Mouse (Mus musculus): ENCODE results near the gene Fgfr1op.
"Not testable (repeated sequence)": the region's sequence is repeated elsewhere in the genome, so short reads cannot be mapped to it uniquely, and the experiment has no call there.

Gene Fgfr1op

DNA sequence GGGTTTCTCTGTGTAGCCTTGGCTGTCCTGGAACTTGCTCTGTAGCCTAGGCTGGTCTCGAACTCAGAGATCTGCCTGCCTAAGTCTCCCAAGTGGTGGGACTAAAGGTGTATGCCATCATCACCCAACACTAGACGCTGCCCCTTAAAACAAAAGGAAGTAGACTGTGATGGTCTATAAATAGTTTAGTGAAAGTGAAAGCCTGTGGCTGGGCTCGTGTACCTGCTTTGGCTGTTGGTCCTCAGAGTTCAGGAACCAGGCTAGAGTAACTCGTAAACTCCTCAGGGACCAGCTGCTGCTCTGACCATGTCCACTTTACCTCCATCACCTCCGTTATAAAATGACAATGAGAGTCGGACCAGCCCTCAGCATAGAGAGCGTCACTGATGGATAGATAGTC lies 5.0 kb downstream of the Fgfr1op start:
- no peak for DNase-seq (ENCODE audit: low read depth, low spot score)

DNA sequence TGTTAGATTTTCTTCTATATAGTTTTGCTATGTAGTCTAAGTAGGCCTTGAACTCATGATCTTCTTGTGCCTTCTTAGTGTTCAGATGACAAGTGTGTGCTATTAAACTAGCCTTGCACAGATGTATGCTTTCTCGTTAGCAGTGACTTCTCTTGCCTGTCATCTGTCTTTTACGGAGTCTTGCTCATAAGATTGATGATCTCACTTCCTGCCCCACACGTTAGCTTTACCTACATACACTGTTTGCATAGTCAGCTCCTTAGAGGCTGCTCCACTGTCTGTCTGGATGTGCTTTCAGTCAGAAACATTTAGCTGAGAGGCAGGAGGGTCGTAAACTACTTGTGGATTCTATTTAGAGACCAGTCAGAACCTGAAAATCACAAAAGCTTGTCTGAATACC lies 5.8 kb downstream of the Fgfr1op start:
- DNase-seq (ENCODE audit: low read depth, low spot score), result no peak

DNA sequence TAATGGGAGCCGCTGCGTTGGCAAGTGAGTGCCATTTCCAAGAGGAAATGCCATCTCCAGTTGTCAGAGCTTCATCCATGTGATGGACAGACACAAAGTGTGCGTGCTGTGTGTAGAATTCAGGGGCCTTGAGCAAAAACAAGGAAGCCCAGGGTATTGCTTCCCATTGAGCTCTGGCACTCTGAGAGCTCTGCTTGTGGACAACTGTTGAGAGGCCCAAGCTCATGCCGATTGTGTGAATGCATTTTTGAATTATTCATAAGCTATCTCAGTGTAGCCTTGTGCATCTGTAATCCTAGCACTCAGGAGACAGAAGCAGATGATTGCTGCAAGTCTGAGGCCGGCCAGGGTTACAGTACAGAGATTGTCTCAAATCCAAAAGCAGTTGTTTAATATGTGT lies 11.8 kb downstream of the Fgfr1op start:
- DNase-seq (ENCODE audit: low read depth, low spot score), result no peak

DNA sequence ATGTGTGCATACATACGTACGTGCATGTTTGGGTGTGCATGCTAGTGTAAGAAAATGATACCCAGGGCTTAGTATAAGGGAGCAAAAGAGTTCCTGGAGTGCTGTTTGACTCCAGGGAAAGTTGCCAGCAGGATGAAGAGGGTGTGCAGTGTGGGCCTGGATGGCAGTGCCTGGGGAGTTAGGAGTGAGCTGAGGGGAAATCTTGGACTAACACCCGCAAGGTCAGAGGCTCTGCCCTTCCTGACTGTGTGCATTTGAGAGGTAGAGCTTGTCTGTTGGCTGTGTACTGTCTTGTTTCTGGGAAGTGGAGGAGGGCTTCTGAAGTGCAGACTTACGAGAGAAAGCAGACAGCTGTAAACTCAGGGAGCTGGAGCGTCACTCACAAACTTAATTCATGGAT lies 18.5 kb downstream of the Fgfr1op start:
- DNase-seq (ENCODE audit: low read depth, low spot score), result no peak

- DNase-seq (ENCODE audit: low read depth, low spot score), result no peak
These were observed 18.9 kb downstream of the Fgfr1op start for GRCm38 (mm10) chr17:8184217-8184616.

DNA sequence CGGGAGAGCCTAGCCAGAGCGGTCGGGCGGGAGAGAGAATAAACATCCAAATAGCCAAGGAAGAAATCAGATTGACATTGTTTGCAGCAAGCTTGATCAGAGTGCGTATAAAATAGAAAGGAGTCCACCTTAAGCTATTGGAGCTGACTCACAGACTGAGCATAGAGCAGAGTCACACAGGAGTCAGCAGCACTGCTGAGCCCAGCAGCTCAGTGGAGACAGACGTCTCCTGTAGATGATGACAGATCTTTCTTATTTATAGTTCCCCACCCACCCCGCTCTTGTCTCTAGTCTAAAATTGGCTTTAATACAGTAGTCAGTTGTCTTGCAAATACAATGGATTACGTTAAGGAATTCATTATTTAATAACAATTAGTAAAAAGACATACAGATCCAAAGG lies 28.4 kb downstream of the Fgfr1op start:
- peak; percentile 41 for DNase-seq (ENCODE audit: low read depth, low spot score)

- DNase-seq (ENCODE audit: low read depth, low spot score), result no peak
These were observed 30.5 kb downstream of the Fgfr1op start for GRCm38 (mm10) chr17:8195685-8196376.

- no peak for DNase-seq (ENCODE audit: low read depth, low spot score)
These were observed 32.4 kb downstream of the Fgfr1op start for GRCm38 (mm10) chr17:8197652-8198051.

DNA sequence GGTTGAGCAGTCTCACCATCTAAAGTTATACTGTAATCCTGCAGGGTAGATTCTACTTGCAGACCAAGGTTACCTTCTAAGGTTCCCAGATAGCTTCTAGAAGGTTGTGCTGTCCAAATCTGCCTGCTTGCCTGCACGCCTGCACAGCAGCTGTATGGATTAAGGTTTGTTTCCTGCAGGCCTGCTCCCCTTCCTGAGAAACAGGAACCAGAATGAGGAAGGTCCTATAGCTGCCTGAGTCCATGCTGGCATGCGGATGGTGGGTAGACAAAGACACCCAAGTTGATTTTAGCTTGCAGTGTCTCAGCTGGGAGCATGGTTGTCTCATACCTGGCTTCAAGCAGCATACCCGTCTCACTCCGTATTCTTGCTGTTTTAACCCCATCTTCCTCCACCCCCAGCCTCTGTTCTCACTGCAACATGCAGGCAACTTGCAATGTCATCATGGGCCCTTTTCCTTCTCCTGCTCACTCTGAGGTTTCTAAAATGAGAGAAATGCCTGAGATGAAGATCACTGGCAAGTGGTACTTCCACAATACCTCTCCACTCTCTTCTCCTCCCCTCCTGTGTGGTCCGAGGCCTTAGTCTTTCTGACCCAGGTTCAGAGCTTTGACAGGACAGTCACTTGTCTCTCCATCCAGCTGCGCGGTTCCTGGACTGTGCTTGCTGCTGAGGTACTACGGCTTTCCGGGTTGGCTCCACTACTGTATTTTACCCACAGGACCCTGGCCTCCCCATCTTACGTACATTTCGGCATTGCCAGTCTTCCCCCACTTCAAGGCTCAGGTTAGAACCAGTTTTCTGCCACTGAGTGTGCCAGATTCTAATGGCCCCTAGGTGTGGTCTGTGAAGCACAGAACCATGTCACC lies 34.0 kb downstream of the Fgfr1op start:
- DNase-seq (ENCODE audit: low read depth, low spot score), result no peak

- DNase-seq (ENCODE audit: low read depth, low spot score), result no peak
These were observed 34.6 kb downstream of the Fgfr1op start for GRCm38 (mm10) chr17:8199936-8200330.

GRCm38 (mm10) chr17:8203487-8203886 lies 38.2 kb downstream of the Fgfr1op start:
- DNase-seq (ENCODE audit: low read depth, low spot score), result no peak

DNA sequence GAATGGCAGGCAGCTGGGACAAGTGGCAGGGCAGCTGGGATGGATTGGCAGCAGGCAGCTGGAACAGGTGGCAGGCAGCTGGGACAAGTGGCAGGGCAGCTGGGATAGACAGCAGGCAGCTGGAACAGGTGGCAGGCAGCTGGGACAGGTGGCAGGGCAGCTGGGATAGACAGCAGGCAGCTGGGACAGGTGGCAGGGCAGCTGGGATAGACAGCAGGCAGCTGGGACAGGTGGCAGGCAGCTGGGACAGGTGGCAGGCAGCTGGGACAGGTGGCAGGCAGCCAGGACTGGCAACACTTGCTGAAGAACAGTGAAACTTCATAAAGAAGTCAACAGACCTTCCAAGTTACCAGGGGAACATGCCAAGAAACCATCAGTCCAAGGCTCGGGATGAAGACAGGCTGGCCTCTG lies 39.9 kb downstream of the Fgfr1op start:
- DNase-seq (ENCODE audit: low read depth, low spot score), result not testable (repeated sequence)

DNA sequence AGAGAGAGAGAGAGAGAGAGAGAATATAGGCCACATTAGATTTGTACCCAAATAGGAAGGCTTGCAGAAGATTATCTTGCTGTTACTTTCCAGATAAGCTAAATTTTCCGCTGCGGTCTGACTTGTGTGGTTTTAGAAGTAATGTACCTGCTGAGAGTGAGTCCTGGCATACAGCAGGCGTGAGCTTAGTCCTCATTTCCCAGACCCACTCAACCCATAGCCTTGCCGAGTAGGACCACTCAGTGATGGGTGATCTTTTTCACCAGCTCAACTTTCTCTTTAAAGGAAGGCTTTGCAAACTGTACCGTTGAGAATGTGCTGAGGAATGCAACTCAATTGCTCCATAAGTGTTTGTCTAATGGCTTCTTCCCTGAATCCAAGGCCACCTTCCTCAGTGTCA lies 41.4 kb downstream of the Fgfr1op start:
- DNase-seq (ENCODE audit: low read depth, low spot score), result no peak

GRCm38 (mm10) chr17:8209696-8210095 lies 44.4 kb downstream of the Fgfr1op start:
- DNase-seq (ENCODE audit: low read depth, low spot score), result no peak

- no peak for DNase-seq (ENCODE audit: low read depth, low spot score)
These were observed 44.9 kb downstream of the Fgfr1op start for GRCm38 (mm10) chr17:8210170-8210569.

DNA sequence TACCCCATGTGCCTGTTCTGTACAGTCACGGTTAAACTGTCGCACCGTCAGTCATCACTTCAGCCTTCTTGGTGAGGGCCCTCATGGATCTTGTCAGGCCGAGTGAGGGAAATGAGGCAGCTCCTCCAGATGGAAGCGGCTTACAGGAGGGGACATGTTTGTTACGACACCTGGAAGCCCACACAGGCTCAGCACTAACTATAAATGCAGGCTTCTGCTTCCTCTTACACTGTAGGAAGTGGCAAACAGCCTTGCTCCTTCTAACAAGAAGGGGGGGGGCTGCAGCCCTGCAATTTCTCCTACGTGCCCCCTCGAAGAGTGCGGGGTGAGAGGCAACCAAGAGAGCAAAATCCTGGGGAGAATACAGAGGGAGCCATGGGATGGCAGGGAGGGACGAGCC lies 45.4 kb downstream of the Fgfr1op start:
- DNase-seq (ENCODE audit: low read depth, low spot score), result no peak

DNA sequence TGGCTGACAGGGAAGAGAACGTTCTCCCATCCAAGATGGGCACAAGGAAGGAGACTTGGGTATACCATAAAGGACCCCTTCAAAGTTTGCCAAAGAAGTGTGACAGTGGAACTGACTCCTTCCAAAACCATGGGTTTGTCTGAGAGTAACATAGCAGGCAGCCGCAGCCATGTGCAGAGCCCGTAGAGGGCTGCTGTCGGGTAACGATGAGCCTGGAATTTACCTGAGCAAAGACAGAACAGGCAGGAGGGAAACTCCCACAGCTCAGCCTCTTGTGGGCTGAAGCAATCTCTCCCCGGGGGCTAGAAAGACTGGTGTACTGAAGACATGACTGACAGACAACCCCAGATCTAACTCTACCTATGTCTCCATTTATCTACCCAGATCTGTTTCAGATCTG lies 46.1 kb downstream of the Fgfr1op start:
- no peak for DNase-seq (ENCODE audit: low read depth, low spot score)

GRCm38 (mm10) chr17:8214369-8214768 lies 49.1 kb downstream of the Fgfr1op start:
- DNase-seq (ENCODE audit: low read depth, low spot score), result no peak

GRCm38 (mm10) chr17:8215016-8215745 lies 49.9 kb downstream of the Fgfr1op start:
- no peak for DNase-seq (ENCODE audit: low read depth, low spot score)

DNA sequence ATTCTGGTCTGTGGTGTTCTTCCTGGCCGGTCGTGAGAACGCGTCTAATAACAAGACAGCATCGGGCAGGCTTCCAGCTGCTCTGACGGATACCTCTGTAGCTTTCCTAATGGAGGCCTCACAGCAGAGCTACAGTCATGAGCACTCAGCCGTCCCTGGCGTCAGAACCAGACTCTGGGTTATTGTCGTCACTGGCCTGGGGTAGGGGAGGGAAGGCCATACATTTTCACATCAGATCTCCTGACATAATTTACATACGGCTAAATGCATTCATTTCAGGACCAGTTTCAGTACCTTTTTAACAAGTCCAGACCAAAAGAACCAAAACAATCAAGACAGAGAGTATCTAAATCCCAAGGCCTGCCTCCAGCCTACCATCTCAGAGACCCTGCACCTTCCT lies 57.9 kb downstream of the Fgfr1op start:
- DNase-seq (ENCODE audit: low read depth, low spot score), result no peak

- DNase-seq (ENCODE audit: low read depth, low spot score), result no peak
These were observed 58.8 kb downstream of the Fgfr1op start for GRCm38 (mm10) chr17:8224072-8224471.

DNA sequence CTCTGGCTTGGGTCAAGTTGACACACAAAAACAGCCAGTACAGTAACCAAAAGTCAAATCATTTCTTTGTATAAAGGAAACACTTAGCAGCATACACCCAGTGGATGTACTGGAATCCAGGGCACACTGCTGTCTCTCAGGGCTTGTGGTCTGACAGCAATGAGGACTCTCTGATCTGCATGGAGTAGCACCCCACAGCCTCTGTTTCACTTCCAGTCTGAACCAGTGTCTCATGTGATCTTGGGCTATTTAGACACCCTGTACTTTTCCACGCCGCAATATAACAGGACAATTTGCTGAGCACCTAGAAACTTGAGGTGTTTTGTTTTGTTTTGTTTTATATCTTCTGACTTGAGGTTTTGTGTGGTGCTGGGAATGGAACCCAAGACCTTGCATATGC lies 59.9 kb downstream of the Fgfr1op start:
- no peak for DNase-seq (ENCODE audit: low read depth, low spot score)
